Mouse (Mus musculus): Measurements from ENCODE around the gene Ldlrad3.

The Ldlrad3 gene

GRCm38 (mm10) chr2:102038229-102038894, 147.8 kb downstream of the Ldlrad3 start:
- DNase-seq (ENCODE audit: low spot score) = no peak

DNA sequence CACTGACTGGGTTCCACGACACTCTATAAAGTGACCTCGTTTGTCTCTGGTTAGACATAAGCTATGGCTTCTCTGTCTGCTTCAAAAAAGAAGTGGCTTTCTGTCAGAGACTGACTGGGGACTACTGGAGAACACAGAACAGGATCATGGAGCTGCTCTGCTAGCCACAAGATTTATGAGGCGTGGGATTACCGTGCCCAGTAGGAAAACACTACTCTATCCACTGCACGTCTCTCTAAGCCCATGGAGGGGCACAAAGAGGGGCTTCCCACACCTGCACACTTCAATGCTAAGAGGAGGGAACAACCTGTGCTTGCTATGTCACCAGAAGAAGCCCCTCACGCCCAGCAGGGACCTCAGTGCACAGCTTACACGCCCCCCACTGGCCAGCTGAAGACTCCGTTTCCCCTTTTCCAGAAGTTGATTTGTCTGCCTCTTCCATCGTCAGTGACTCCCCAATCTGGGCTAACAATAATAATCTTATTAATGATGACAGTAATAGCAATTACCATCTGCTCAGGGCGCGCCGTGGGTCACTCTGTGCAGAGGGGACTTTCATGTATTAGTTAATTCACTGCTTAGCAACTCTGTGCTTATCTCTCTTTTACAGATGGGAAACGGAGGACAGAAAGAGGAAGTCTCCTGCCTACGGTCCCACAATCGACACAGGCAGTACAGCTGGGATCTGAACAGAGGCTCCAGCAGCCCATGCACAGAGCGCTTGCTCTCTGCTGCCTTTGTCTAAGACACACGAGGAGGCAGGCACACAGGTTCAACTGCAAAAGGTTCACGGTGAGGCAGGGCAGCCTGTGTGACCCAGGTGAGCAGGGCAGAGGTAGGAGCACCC, 149.3 kb downstream of the Ldlrad3 start:
- DNase-seq (ENCODE audit: low spot score) = no peak

DNA sequence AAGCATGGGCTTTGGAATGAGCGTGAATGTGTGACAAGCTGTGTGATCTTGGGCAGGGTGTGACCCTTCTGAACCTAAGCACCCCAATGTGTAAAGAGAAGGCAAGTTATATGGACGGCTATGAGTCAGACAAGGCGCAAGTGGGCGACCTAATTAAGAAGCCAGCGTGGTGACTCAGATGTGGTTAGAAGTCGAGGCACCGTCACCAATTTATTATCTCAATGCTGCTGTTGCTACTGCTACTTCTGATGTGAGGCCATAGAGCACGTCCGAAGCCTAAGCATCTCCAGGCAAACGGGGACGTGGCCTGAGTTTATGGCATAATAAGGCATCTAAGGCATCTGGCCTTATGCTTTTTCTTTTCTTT, 151.7 kb downstream of the Ldlrad3 start:
- no peak for DNase-seq (ENCODE audit: low spot score)

- DNase-seq (ENCODE audit: low spot score) = no peak
Observed at GRCm38 (mm10) chr2:102033818-102034512, 152.2 kb downstream of the Ldlrad3 start.

DNA sequence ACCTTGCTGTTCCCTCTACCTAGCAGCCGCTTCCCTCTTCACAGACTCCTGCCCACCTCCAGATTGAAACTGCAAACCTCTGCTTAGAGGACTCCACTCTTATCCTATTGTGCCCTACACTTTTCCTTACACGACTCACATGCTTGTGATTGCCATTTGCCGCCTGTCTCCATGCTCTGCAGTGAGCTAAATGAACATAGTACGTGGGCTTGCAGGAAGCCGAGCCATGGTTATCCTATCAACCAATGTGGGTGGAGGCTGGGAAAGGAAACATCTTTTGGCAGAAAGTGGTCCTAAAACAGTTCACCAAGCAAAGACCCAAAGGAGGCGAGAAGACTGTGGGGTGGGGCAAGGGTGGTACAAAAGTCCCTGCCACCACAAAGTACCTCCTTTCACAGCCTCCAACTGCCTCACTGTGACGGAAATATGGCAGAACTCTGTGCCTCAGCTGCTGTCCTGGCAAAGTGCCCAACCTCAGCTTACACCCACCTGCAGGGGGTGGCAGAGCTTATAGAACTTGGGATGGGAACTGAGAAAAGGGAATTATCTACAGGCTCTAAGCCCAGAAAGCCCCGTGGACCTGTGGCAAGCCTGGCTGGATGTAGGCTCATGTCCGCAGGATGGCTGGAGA, 153.4 kb downstream of the Ldlrad3 start:
- DNase-seq (ENCODE audit: low spot score) = no peak

GRCm38 (mm10) chr2:102030652-102031051, 155.5 kb downstream of the Ldlrad3 start:
- no peak for DNase-seq (ENCODE audit: low spot score)

GRCm38 (mm10) chr2:102030152-102030551, 156.0 kb downstream of the Ldlrad3 start:
- DNase-seq (ENCODE audit: low spot score) = no peak

- DNase-seq (ENCODE audit: low spot score) = no peak
Observed at GRCm38 (mm10) chr2:102029682-102030081, 156.5 kb downstream of the Ldlrad3 start.

GRCm38 (mm10) chr2:102027265-102027664, 158.9 kb downstream of the Ldlrad3 start:
- no peak for DNase-seq (ENCODE audit: low spot score)

- no peak for DNase-seq (ENCODE audit: low spot score)
Observed at GRCm38 (mm10) chr2:102026156-102026555, 160.0 kb downstream of the Ldlrad3 start.

GRCm38 (mm10) chr2:102024483-102024882, 161.7 kb downstream of the Ldlrad3 start:
- DNase-seq (ENCODE audit: low spot score) = no peak

- no peak for DNase-seq (ENCODE audit: low spot score)
Observed at GRCm38 (mm10) chr2:102021371-102022084, 164.7 kb downstream of the Ldlrad3 start.

- DNase-seq (ENCODE audit: low spot score) = no peak
Observed at GRCm38 (mm10) chr2:102020546-102020945, 165.6 kb downstream of the Ldlrad3 start.

GRCm38 (mm10) chr2:102014538-102015113, 171.6 kb downstream of the Ldlrad3 start:
- DNase-seq (ENCODE audit: low spot score) = no peak

DNA sequence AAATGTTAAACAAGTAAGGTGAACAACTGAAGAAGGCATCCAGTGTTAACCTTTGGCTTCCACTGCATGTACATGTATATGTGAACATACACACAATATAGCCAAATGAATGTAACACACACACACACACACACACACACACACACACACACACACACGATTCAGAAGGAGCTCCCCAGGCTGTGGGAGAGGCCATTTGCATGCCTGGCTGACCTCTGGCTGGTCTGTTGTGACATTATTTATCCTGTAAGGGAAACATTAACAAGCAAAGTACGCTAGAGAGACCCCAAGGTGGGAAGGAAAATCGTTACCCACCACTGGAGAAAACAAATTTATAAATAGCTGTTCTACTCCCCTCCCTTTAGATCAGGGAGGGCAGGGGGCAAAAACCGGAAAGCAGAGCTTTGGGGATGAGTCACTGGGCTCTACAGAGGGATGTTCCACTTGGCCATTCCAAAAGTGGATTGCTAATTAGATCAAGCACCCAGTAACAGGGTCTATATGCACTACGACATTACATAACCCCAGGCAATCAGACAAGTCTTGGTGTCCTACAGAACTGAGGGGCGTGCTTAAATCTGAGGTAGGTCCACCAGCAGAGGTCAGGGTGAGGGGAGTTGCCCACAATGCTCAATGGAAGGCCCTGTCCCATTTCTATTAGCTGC, 174.7 kb downstream of the Ldlrad3 start:
- DNase-seq (ENCODE audit: low spot score) = no peak

- DNase-seq (ENCODE audit: low spot score) = no peak
Observed at GRCm38 (mm10) chr2:102009766-102010265, 176.4 kb downstream of the Ldlrad3 start.

DNA sequence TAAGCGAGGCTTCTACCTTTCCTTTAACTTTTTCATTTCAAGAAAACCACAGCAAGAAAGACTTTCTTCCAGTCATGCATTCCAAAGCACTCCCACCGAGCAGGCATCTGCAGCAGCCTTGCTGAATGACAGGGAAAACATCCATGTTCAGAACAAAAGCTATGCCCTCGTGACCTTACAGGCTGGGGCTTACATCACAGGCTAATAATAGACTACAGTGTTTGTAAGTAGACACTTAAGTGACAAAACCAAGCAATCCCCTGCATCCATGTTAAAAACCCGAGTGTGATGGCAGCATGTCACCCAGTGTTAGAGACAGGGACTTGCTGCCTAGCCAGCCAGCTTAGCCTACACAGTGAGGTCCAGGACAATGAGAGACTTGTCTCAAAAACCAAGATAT, 180.0 kb downstream of the Ldlrad3 start:
- DNase-seq (ENCODE audit: low spot score) = no peak

- no peak for DNase-seq (ENCODE audit: low spot score)
Observed at GRCm38 (mm10) chr2:102005377-102006007, 180.7 kb downstream of the Ldlrad3 start.

GRCm38 (mm10) chr2:102003776-102004264, 182.4 kb downstream of the Ldlrad3 start:
- DNase-seq (ENCODE audit: low spot score) = no peak
